Mouse (Mus musculus) CH12.LX (cell line): ENCODE data around the gene Dhx34. TPM values are rescaled to one million over a fixed set of nuclear protein-coding genes. Genes with fewer than 3 reads are reported as not detected.

ENCODE experiments used
- DNase-seq: peaks from one replicate; pipeline ENCODE4 v3.0.0-alpha.2; 2013; ENCODE audit errors: extremely low read depth
- H3K27ac ChIP-seq: 2 replicates; pipeline ENCODE4 v1.5.1; 2012; ENCODE audit warnings: low read depth, mild to moderate bottlenecking, control low read depth, moderate library complexity; ENCODE audit not compliant: insufficient read depth
- H3K27me3 ChIP-seq: replicated peaks from 2 replicates; pipeline ENCODE3; 2012; ENCODE audit warnings: inconsistent platforms
- H3K36me3 ChIP-seq, 2 experiments: replicated peaks in 1 of 2; 2 replicates each; pipeline versions ENCODE3 to v1.6.1; 2012; ENCODE audit warnings: inconsistent platforms in 1 of 2, low read length in 1 of 2, mild to moderate bottlenecking in 1 of 2, mixed read lengths in 1 of 2, moderate library complexity in 1 of 2; ENCODE audit not compliant: control insufficient read depth in 1 of 2, insufficient read depth in 1 of 2
- H3K4me1 ChIP-seq, 2 experiments: 2 replicates each; pipeline ENCODE4 v1.6.1; 2012; ENCODE audit warnings: inconsistent platforms in 1 of 2, moderate library complexity in 1 of 2; ENCODE audit not compliant: insufficient read depth in 2 of 2, control insufficient read depth in 1 of 2
- H3K4me2 ChIP-seq: 2 replicates; pipeline ENCODE4 v1.6.1; 2012; ENCODE audit warnings: low read depth, mild to moderate bottlenecking, control low read depth; ENCODE audit not compliant: poor library complexity, insufficient read depth, severe bottlenecking
- H3K4me3 ChIP-seq, 3 experiments: fragments of 150-350 bp in 1 of 3; sonication (generic) in 1 of 3; replicated peaks in 1 of 3; 2 replicates each; pipeline versions ENCODE3 to v1.5.1; 2011 to 2012; ENCODE audit warnings: low read depth in 2 of 3, low read length in 2 of 3, mild to moderate bottlenecking in 2 of 3, moderate library complexity in 2 of 3, control low read depth in 1 of 3, improper control_type of control experiment in 1 of 3, inconsistent platforms in 1 of 3, mixed read lengths in 1 of 3; ENCODE audit not compliant: poor library complexity in 1 of 3
- H3K79me2 ChIP-seq: replicated peaks from 2 replicates; pipeline ENCODE4 v1.6.1; 2012; ENCODE audit warnings: mild to moderate bottlenecking, moderate library complexity; ENCODE audit not compliant: control insufficient read depth, poor library complexity, insufficient read depth, severe bottlenecking; ENCODE audit errors: extremely low read depth
- H3K9ac ChIP-seq: 2 replicates; pipeline ENCODE4 v1.6.1; 2012; ENCODE audit warnings: low read depth, mild to moderate bottlenecking, control low read depth, moderate library complexity; ENCODE audit not compliant: insufficient read depth
- H3K9me3 ChIP-seq: replicated peaks from 2 replicates; pipeline ENCODE3; 2012; ENCODE audit warnings: low read length, inconsistent platforms, mixed read lengths
- CTCF ChIP-seq, 2 experiments: IDR thresholded peaks in 1 of 2; conservative IDR thresholded peaks in 1 of 2; 2 replicates each; pipeline ENCODE4 v1.5.1; 2011 to 2012; ENCODE audit warnings: low read depth in 2 of 2, low read length in 2 of 2, improper control_type of control experiment in 1 of 2, inconsistent platforms in 1 of 2, mild to moderate bottlenecking in 1 of 2, moderate library complexity in 1 of 2
- E2F4 ChIP-seq: IDR thresholded peaks from 2 replicates; pipeline ENCODE4 v1.6.1; 2011; ENCODE audit warnings: low read depth, low read length, improper control_type of control experiment; ENCODE audit not compliant: insufficient replicate concordance
- GABPA ChIP-seq: IDR thresholded peaks from 2 replicates; pipeline ENCODE4 v1.6.1; 2012; ENCODE audit warnings: low read depth, low read length, improper control_type of control experiment, inconsistent platforms; ENCODE audit not compliant: insufficient replicate concordance
- IRF4 ChIP-seq: IDR thresholded peaks from 2 replicates; pipeline ENCODE4 v1.6.1; 2014; ENCODE audit warnings: low read depth, mild to moderate bottlenecking, inconsistent platforms, low read length, improper control_type of control experiment
- JUND ChIP-seq: conservative IDR thresholded peaks from 2 replicates; pipeline ENCODE4 v1.6.1; 2011; ENCODE audit warnings: low read depth, low read length, improper control_type of control experiment
- MAZ ChIP-seq: IDR thresholded peaks from 2 replicates; pipeline ENCODE4 v1.6.1; 2012; ENCODE audit warnings: low read depth, mild to moderate bottlenecking, inconsistent platforms, low read length, improper control_type of control experiment, moderate library complexity
- NELFE ChIP-seq: IDR thresholded peaks from 2 replicates; pipeline ENCODE4 v1.6.1; 2011; ENCODE audit warnings: low read depth, low read length, improper control_type of control experiment
- NRF1 ChIP-seq: IDR thresholded peaks from 2 replicates; pipeline ENCODE4 v1.6.1; 2014; ENCODE audit warnings: low read depth, mild to moderate bottlenecking, inconsistent platforms, low read length, improper control_type of control experiment, moderate library complexity
- PAX5 ChIP-seq: IDR thresholded peaks from 2 replicates; pipeline ENCODE4 v1.6.1; 2012; ENCODE audit warnings: low read length, inconsistent platforms, mixed read lengths
- POLR2A ChIP-seq: IDR thresholded peaks from 2 replicates; pipeline ENCODE4 v1.6.1; 2011; ENCODE audit warnings: low read depth, mild to moderate bottlenecking, improper control_type of control experiment, low read length
- POLR2AphosphoS2 ChIP-seq: IDR thresholded peaks from 2 replicates; pipeline ENCODE4 v1.6.1; 2011; ENCODE audit warnings: low read depth, low read length, improper control_type of control experiment
- RAD21 ChIP-seq: IDR thresholded peaks from 2 replicates; pipeline ENCODE4 v1.6.1; 2011; ENCODE audit warnings: low read depth, mild to moderate bottlenecking, low read length, improper control_type of control experiment, moderate library complexity
- RCOR1 ChIP-seq: conservative IDR thresholded peaks from 2 replicates; pipeline ENCODE4 v1.6.1; 2012; ENCODE audit warnings: low read depth, mild to moderate bottlenecking, inconsistent platforms, low read length, improper control_type of control experiment
- SIN3A ChIP-seq: IDR thresholded peaks from 2 replicates; pipeline ENCODE4 v1.6.1; 2012; ENCODE audit warnings: low read length, improper control_type of control experiment, inconsistent platforms
- SMC3 ChIP-seq: IDR thresholded peaks from 2 replicates; pipeline ENCODE4 v1.6.1; 2011; ENCODE audit warnings: low read depth, low read length, improper control_type of control experiment
- ZC3H11A ChIP-seq: IDR thresholded peaks from 2 replicates; pipeline ENCODE4 v1.6.1; 2012; ENCODE audit warnings: low read depth, mild to moderate bottlenecking, inconsistent platforms, low read length, improper control_type of control experiment
- ZNF384 ChIP-seq: IDR thresholded peaks from 2 replicates; pipeline ENCODE4 v1.6.1; 2012; ENCODE audit warnings: low read depth, low read length, improper control_type of control experiment, inconsistent platforms
- dilution Hi-C: fragments of 300-500 bp; cut with MboI; formaldehyde crosslinking; loops from 2 replicates; pipeline ENCODE4 v1.14.3; 2020; ENCODE audit warnings: low sequenced_read_pairs; ENCODE audit not compliant: extremely low pct_unique_long_range_greater_than_20kb, extremely low pct_ligation_motif_present
- in situ Hi-C: fragments of 300-500 bp; cut with MboI; formaldehyde crosslinking; loops from 3 replicates; pipeline ENCODE4 v1.14.3; 2019; ENCODE audit warnings: low sequenced_read_pairs, low pct_ligation_motif_present, low pct_unique_long_range_greater_than_20kb, mixed read lengths
- polyA plus RNA-seq: library from polyadenylated mRNA; unstranded; fragments of >175 nt; gene quantifications from 2 replicates; pipeline ENCODE4 v1.2.1, GENCODE M21; 2012; ENCODE audit warnings: low read depth; ENCODE audit not compliant: insufficient read length
- total RNA-seq, 2 experiments: library from RNA; depleted of rRNA; stranded (reverse); fragments of 300-350 nt in 1 of 2; fragments of >200 nt in 1 of 2; gene quantifications; 2 replicates each; pipeline ENCODE4 v1.2.3; 2012 to 2014

Gene Dhx34
- total and polyA plus RNA-seq, 3 experiments, result 8.8 to 18.0 (median 15.2) TPM

DNA sequence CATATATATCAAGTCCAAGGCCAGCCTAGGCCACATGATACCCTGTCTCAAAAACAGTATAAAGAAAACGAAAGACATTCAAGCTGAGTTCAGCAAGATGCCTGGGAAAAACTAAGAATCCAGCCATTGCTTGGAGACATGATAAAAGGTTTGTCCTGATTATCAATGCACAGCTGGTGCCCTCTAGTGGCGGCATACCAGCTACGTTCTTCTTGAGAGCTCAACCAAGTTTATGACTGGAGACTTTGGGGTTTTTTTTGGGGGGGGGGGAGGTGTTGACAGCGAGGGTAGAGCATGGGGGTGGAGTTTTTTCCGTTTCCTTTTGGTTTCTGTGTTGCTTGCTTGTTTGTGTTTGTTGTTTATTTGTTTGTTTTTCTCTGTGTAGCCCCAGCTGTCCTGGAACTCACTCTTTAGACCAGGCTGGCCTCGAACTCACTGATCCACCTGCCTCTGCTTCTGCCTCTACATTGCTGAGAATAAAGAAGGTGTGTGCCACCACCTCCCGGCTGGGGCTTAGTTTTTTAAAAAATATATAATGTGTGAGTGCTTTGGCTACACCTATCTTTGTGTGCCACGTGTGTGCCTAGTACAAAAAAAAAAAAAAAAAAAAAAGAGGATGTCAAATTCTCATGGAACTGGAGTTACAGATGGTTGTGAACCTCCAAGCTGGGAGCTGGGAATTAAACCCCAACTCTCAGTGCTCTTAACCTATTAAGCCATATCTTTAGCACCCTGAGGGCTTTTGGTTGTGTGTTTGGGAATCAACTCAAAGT, 41.4 kb upstream of the Dhx34 start:
- 0 out of 2 replicates have a peak, but pooled peaks have one; percentile 25 for TF ChIP-seq IRF4
- TF ChIP-seq PAX5, result no peak
- TF ChIP-seq RAD21, result peak; percentile 82
- 0 out of 2 replicates have a peak, but pooled peaks have one; percentile 58 for TF ChIP-seq MAZ
- peak; percentile 87 for TF ChIP-seq SMC3
- TF ChIP-seq ZC3H11A, result peak; percentile 15; the same call in 1 of the 2 replicates
- no peak for TF ChIP-seq NRF1
- TF ChIP-seq ZNF384, result peak; percentile 6
- peak; percentile 67 to 90 for TF ChIP-seq CTCF (conservative IDR thresholded peaks at IDR 0.05 in 1 of 2, IDR thresholded peaks at IDR 0.05 in 1 of 2; ENCODE audit: low read depth in 2 of 2, low read length in 2 of 2)
- TF ChIP-seq JUND, result no peak
- TF ChIP-seq NELFE, result no peak
- no peak for TF ChIP-seq POLR2AphosphoS2
- no peak for TF ChIP-seq POLR2A
- H3K27me3 ChIP-seq, result no peaks in the 10 kb centered on the region
- no peak overlapping the region for H3K9ac ChIP-seq
- H3K4me2 ChIP-seq, result no peak overlapping the region
- peak; percentile 87 for DNase-seq
- H3K79me2 ChIP-seq, result no peaks in the 10 kb centered on the region
- dilution Hi-C loops (no loop called here), in situ Hi-C loops (loop anchor here (25.0 kb wide), 1 partner anchor 201 kb away; the partner anchor contains the start of gene Zfp541)
- H3K4me1 ChIP-seq, result peaks cover 4 to 9% of the 10 kb centered on the region in 2 experiments; a peak in 3 of 4 replicates
- no peaks in the 10 kb centered on the region for H3K9me3 ChIP-seq
- no peak overlapping the region for H3K27ac ChIP-seq
- no peak overlapping the region for H3K4me3 ChIP-seq
- H3K36me3 ChIP-seq, result no peaks in the 10 kb centered on the region

DNA sequence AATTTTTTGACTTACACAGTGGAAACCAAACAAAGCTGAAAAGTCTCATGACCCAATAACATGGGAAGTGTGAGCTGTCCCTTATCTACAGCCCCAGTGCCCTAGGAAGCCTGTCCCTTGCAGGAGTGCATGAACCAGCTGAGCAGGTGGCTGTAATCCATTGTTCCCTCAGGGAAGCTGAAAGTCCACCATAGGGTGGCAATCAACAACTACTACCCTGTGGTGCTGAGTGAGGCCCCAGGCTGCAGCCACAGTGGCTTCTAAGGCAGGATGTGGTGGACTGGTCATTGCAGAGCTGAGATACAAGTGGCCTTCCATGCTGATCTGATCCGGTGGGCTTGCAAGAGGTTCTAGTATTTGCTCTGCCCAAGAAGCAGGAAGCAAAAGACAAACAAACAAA, 39.3 kb upstream of the Dhx34 start:
- Histone ChIP-seq H3K4me2 (no peak overlapping the region), H3K4me3 (no peak overlapping the region), H3K4me1 (peaks cover 4 to 16% of the 10 kb centered on the region in 2 experiments; a peak in 3 of 4 replicates), H3K27me3 (no peaks in the 10 kb centered on the region), H3K79me2 (no peaks in the 10 kb centered on the region), H3K27ac (no peak overlapping the region), H3K9ac (no peak overlapping the region), H3K36me3 (no peaks in the 10 kb centered on the region), H3K9me3 (no peaks in the 10 kb centered on the region)
- TF ChIP-seq SIN3A (no peak), E2F4 (no peak), GABPA (no peak), IRF4 (no peak), RCOR1 (no peak)
- DNase-seq, result no peak
- dilution Hi-C loops (no loop called here), in situ Hi-C loops (loop anchor here (25.0 kb wide), 1 partner anchor 199 kb away; the partner anchor contains the start of gene Zfp541)
